Mouse (Mus musculus) liver, embryonic 15.5 days (tissue): ENCODE results near the gene 1700001C19Rik. TPM values are rescaled to one million over a fixed set of nuclear protein-coding genes. Genes with fewer than 3 reads are reported as not detected.
A peak's percentile ranks its signal among the peaks of the same experiment; 100 is the strongest.
"Not testable (repeated sequence)": the region's sequence is repeated elsewhere in the genome, so short reads cannot be mapped to it uniquely, and the experiment has no call there.

Experiments used
- ATAC-seq: fragments of 200-750 bp; cut with Nextera tagmentation; 2 replicates; pipeline ENCODE4 v1.8.0; 2017; ENCODE audit warnings: moderate number of reproducible peaks, mild to moderate bottlenecking, moderate library complexity; ENCODE audit not compliant: insufficient read depth
- H3K27ac ChIP-seq: fragments of 300-500 bp; sonication (generic); replicated peaks from 2 replicates; pipeline ENCODE4 v1.5.1; 2015; ENCODE audit warnings: mild to moderate bottlenecking, inconsistent platforms
- H3K27me3 ChIP-seq: fragments of 300-500 bp; sonication (generic); 2 replicates; pipeline ENCODE4 v1.6.1; 2015; ENCODE audit warnings: mild to moderate bottlenecking, inconsistent platforms
- H3K36me3 ChIP-seq: fragments of 300-500 bp; sonication (generic); replicated peaks from 2 replicates; pipeline ENCODE4 v1.6.1; 2015; ENCODE audit warnings: moderate library complexity, mild to moderate bottlenecking, inconsistent platforms
- H3K4me1 ChIP-seq: fragments of 300-500 bp; sonication (generic); replicated peaks from 2 replicates; pipeline ENCODE4 v1.6.1; 2015; ENCODE audit warnings: inconsistent platforms
- H3K4me2 ChIP-seq: fragments of 300-500 bp; sonication (generic); 2 replicates; pipeline ENCODE4 v1.6.1; 2015; ENCODE audit warnings: moderate library complexity, mild to moderate bottlenecking, inconsistent platforms
- H3K4me3 ChIP-seq: fragments of 300-500 bp; sonication (generic); replicated peaks from 2 replicates; pipeline ENCODE4 v1.5.1; 2015; ENCODE audit warnings: mild to moderate bottlenecking, inconsistent platforms
- H3K9ac ChIP-seq: fragments of 300-500 bp; sonication (generic); 2 replicates; pipeline ENCODE4 v1.6.1; 2015; ENCODE audit warnings: moderate library complexity, mild to moderate bottlenecking, inconsistent platforms
- H3K9me3 ChIP-seq: fragments of 300-500 bp; sonication (generic); replicated peaks from 2 replicates; pipeline ENCODE4 v1.6.1; 2016; ENCODE audit warnings: inconsistent platforms
- WGBS: fragments of 180-500 bp; shearing (Covaris S2); methylation state at CpG from one replicate; pipeline ENCODE4 v1.1.7; 2015; ENCODE audit warnings: mixed read lengths; ENCODE audit not compliant: insufficient replicate concordance; 5-methylcytosine and 5-hydroxymethylcytosine counted together
- polyA plus RNA-seq: library from polyadenylated mRNA; unstranded; fragments of >200 nt; fragmentation: Nextera tagmentation; extraction: Ambion mirVana; gene quantifications from 2 replicates; pipeline ENCODE4 v1.2.1, GENCODE M21; 2015

1700001C19Rik gene
- polyA plus RNA-seq, 1 experiment from 2014 or later, result 1.7 TPM

GRCm38 (mm10) chr17:47430815-47431214 is 6.4 kb downstream of the 1700001C19Rik start:
- H3K9ac ChIP-seq, result no peak overlapping the region
- no peaks in the 10 kb centered on the region for H3K9me3 ChIP-seq
- H3K4me2 ChIP-seq, result no peak overlapping the region
- H3K27ac ChIP-seq, result no peak overlapping the region
- H3K4me1 ChIP-seq, result peaks cover 9% of the 10 kb centered on the region; the same call in 1 of the 2 replicates
- WGBS, result 53% methylated on average over 5 of the region's 5 CpGs
- H3K36me3 ChIP-seq, result no peaks in the 10 kb centered on the region
- no peak overlapping the region for H3K4me3 ChIP-seq
- ATAC-seq, result no peak
- H3K27me3 ChIP-seq, result peaks cover 23% of the 10 kb centered on the region

DNA sequence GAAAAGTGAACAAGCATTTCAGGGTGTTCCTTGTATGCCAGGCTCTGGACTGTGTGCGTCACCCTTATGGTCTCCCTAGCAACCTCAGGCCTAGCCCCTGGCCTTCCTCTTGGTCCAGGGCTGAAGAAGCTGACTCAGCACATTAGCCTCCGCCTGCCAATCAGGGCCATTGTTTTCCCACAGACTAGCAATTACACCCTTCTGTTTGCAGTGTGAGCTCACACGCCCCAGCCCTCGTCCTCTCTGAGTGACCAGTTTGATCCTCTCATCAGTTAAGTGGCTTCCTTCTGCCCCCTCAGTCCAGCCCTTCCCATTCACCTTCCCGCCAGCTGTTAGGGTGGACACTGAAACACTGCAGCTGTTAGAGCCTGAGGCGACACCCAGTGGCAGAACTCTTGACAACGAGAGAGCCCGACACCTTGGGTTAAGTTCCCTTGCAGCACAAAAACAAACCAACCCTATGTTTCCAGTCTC is 8.3 kb downstream of the 1700001C19Rik start:
- H3K27me3 ChIP-seq, result peaks cover 15% of the 10 kb centered on the region
- ATAC-seq, result no peak
- H3K27ac ChIP-seq, result no peak overlapping the region
- H3K9me3 ChIP-seq, result no peaks in the 10 kb centered on the region
- whole genome bisulfite sequencing, result 18% methylated on average over 8 of the region's 8 CpGs
- H3K9ac ChIP-seq, result no peak overlapping the region
- H3K4me3 ChIP-seq, result no peak overlapping the region
- no peaks in the 10 kb centered on the region for H3K36me3 ChIP-seq
- H3K4me2 ChIP-seq, result no peak overlapping the region
- H3K4me1 ChIP-seq, result peaks cover 9% of the 10 kb centered on the region; the same call in 1 of the 2 replicates

- H3K27ac ChIP-seq, result no peak overlapping the region
- H3K9me3 ChIP-seq, result no peaks in the 10 kb centered on the region
- peaks cover 9% of the 10 kb centered on the region; the same call in 1 of the 2 replicates for H3K4me1 ChIP-seq
- no peak overlapping the region for H3K9ac ChIP-seq
- H3K4me2 ChIP-seq, result no peak overlapping the region
- WGBS, result 59% methylated on average over 6 of the region's 6 CpGs
- no peak for ATAC-seq
- H3K4me3 ChIP-seq, result no peak overlapping the region
- peaks cover 15% of the 10 kb centered on the region for H3K27me3 ChIP-seq
- H3K36me3 ChIP-seq, result no peaks in the 10 kb centered on the region
Observed at GRCm38 (mm10) chr17:47427316-47427715, 9.9 kb downstream of the 1700001C19Rik start.

- H3K9me3 ChIP-seq, result no peaks in the 10 kb centered on the region
- no peak overlapping the region for H3K4me2 ChIP-seq
- no peaks in the 10 kb centered on the region for H3K36me3 ChIP-seq
- no peak for ATAC-seq
- peaks cover 12% of the 10 kb centered on the region for H3K27me3 ChIP-seq
- H3K27ac ChIP-seq, result no peak overlapping the region
- H3K4me3 ChIP-seq, result no peak overlapping the region
- no peak overlapping the region for H3K9ac ChIP-seq
- 50% methylated on average over 6 of the region's 6 CpGs for WGBS
- peaks cover 9% of the 10 kb centered on the region; the same call in 1 of the 2 replicates for H3K4me1 ChIP-seq
Observed at GRCm38 (mm10) chr17:47424186-47424585, 13.0 kb downstream of the 1700001C19Rik start.

- not testable (repeated sequence) for H3K4me1 ChIP-seq, H3K9me3 ChIP-seq, H3K4me2 ChIP-seq, H3K27ac ChIP-seq, ATAC-seq, H3K27me3 ChIP-seq, H3K9ac ChIP-seq, H3K36me3 ChIP-seq, H3K4me3 ChIP-seq
- WGBS, result 71% methylated on average over 1 of the region's 1 CpGs
Observed at GRCm38 (mm10) chr17:47422616-47423015, 14.6 kb downstream of the 1700001C19Rik start.

- H3K9ac ChIP-seq, result no peak overlapping the region
- H3K4me3 ChIP-seq, result no peak overlapping the region
- H3K9me3 ChIP-seq, result no peaks in the 10 kb centered on the region
- no peaks in the 10 kb centered on the region for H3K27me3 ChIP-seq
- H3K27ac ChIP-seq, result no peak overlapping the region
- no peak for ATAC-seq
- no peaks in the 10 kb centered on the region for H3K36me3 ChIP-seq
- H3K4me1 ChIP-seq, result 0 out of 2 replicates have a peak, but pooled peaks cover 2% of the 10 kb centered on the region
- WGBS, result 54% methylated on average over 3 of the region's 3 CpGs
- H3K4me2 ChIP-seq, result no peak overlapping the region
Observed at GRCm38 (mm10) chr17:47421566-47421965, 15.6 kb downstream of the 1700001C19Rik start.

- no peaks in the 10 kb centered on the region for H3K9me3 ChIP-seq
- no peaks in the 10 kb centered on the region for H3K4me1 ChIP-seq
- no peak overlapping the region for H3K9ac ChIP-seq
- H3K27ac ChIP-seq, result no peak overlapping the region
- no peaks in the 10 kb centered on the region for H3K36me3 ChIP-seq
- no peak overlapping the region for H3K4me2 ChIP-seq
- H3K27me3 ChIP-seq, result no peaks in the 10 kb centered on the region; the same call in 1 of the 2 replicates
- 58% methylated on average over 2 of the region's 2 CpGs for WGBS
- H3K4me3 ChIP-seq, result no peak overlapping the region
- ATAC-seq, result no peak
Observed at GRCm38 (mm10) chr17:47420195-47420594, 17.0 kb downstream of the 1700001C19Rik start.

- H3K9me3 ChIP-seq, result not testable (repeated sequence)
Observed at GRCm38 (mm10) chr17:47409897-47410861, 27.0 kb downstream of the 1700001C19Rik start.

GRCm38 (mm10) chr17:47408558-47408898 is 28.6 kb downstream of the 1700001C19Rik start:
- H3K4me1 ChIP-seq, result 0 out of 2 replicates have a peak, but pooled peaks cover 3% of the 10 kb centered on the region
- no peak for ATAC-seq
- H3K9me3 ChIP-seq, result no peaks in the 10 kb centered on the region
- no peaks in the 10 kb centered on the region for H3K36me3 ChIP-seq
- WGBS, result 12% methylated on average over 8 of the region's 8 CpGs
- H3K9ac ChIP-seq, result no peak overlapping the region
- H3K27me3 ChIP-seq, result peaks cover 72% of the 10 kb centered on the region
- H3K4me3 ChIP-seq, result no peak overlapping the region
- no peak overlapping the region for H3K27ac ChIP-seq
- no peak overlapping the region for H3K4me2 ChIP-seq

More at GRCm38 (mm10) chr17:47409897-47410861, 27.0 kb downstream of the 1700001C19Rik start:
- H3K4me1 ChIP-seq, H3K9ac ChIP-seq, H3K36me3 ChIP-seq, H3K27ac ChIP-seq, H3K4me3 ChIP-seq, ATAC-seq: not testable (repeated sequence)
- WGBS, result 3% methylated on average over 74 of the region's 74 CpGs
- Histone ChIP-seq H3K27me3 (peaks cover 76% of the 10 kb centered on the region), H3K4me2 (peak overlapping the region; percentile 39)

DNA sequence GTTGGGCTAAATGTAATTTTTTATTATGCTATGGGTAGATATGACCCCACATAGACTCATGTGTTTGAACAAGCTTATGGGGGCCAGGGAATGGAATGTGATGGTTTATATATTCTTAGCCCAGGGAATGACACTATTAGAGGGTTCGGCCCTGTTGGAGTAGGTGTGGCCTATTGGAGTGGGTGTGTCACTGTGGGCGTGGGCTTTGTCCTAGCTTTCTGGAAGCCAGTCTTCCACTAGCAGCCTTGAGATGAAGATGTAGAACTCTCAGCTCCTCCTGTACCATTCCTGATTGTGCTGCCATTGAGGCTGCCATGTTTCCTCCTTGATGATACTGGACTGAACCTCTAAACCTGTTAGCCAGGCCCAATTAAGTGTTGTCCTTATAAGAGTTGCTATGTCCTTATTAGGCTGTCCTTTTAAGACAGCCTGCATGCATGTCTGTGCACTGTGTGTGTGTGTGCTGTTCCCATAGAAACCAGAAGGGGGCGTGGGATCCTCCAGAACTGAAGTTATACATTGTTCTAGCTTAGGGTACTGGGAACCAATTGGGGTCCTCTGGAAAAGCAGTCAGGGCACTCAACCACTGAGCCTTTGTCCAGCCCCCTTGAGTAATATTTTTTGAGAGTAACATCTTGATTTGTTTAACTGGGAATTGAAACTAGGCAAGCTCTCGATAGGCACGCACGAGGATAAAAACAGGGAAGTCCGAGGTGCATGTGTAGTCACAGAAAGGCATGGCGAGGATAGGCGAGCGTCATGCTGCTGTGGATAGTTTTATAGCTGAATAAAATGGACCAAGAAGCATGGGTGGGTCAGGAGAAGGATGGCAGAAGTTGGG is 29.2 kb downstream of the 1700001C19Rik start:
- Histone ChIP-seq H3K4me3 (no peak overlapping the region), H3K27ac (no peak overlapping the region), H3K9ac (no peak overlapping the region), H3K4me1 (0 out of 2 replicates have a peak, but pooled peaks cover 3% of the 10 kb centered on the region), H3K27me3 (peaks cover 72% of the 10 kb centered on the region), H3K9me3 (no peaks in the 10 kb centered on the region), H3K4me2 (no peak overlapping the region), H3K36me3 (no peaks in the 10 kb centered on the region)
- no peak for ATAC-seq
- 40% methylated on average over 10 of the region's 10 CpGs for WGBS

GRCm38 (mm10) chr17:47400451-47400850 is 36.7 kb downstream of the 1700001C19Rik start, which contains the start of gene Guca1a:
Gene Guca1a, minus strand, starts transcription at chr17:47400584.
- Histone ChIP-seq H3K27me3 (peaks cover 34% of the 10 kb centered on the region), H3K4me2 (no peak within 1 kb of the TSS), H3K4me3 (no peak within 1 kb of the TSS), H3K27ac (no peak within 1 kb of the TSS), H3K9me3 (no peaks in the 10 kb centered on the region), H3K9ac (no peak within 1 kb of the TSS), H3K4me1 (peaks cover 5% of the 10 kb centered on the region), H3K36me3 (no peaks in the 10 kb centered on the region)
- 55% methylated on average over 10 of the region's 10 CpGs for WGBS
- no peak for ATAC-seq
